Mouse (Mus musculus): ENCODE measurements around the gene Pcnx.

DNA sequence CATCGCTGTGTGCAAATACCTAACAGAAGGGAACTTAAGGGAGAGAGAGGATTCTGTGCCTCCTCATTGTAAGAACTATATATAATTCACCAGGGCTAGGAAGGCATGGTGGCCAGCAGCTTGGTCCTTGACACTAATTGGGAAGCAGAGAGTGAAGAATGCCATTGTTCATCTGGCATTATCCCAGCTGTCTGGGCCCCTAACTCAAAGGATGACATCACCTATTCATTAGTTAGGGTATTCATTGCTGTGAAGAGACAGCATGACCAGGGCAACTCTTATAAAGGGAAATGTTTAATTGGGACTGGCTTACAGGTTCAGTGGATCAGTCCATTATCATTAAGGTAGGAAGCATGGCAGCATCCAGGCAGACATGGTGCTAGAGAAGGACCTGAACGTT is 31.5 kb upstream of the Pcnx start:
- TF ChIP-seq EP300 (optimal IDR thresholded peaks at IDR 0.05) (no peak), CTCF (IDR thresholded peaks at IDR 0.05; ENCODE audit: low read depth) (no peak)

Measured in stomach, postnatal 0 days (tissue).